Mouse (Mus musculus) activated CD4-positive, CD25-positive, alpha-beta regulatory T cell, adult 4 months (primary cell): Measurements from ENCODE around the gene Gpi1. TPM values are rescaled to one million over a fixed set of nuclear protein-coding genes. Genes with fewer than 3 reads are reported as not detected.

Source experiments
- ATAC-seq: one replicate; pipeline ENCODE4 v1.8.0; 2017
- polyA plus RNA-seq, 2 experiments: library from polyadenylated mRNA; unstranded; fragments of 100-300 nt; shearing (Covaris generic); gene quantifications; one replicate each; pipeline ENCODE4 v1.2.1; 2017

The Gpi1 gene
- 100 to 1,000 TPM; 354 to 384 TPM for polyA plus RNA-seq

DNA sequence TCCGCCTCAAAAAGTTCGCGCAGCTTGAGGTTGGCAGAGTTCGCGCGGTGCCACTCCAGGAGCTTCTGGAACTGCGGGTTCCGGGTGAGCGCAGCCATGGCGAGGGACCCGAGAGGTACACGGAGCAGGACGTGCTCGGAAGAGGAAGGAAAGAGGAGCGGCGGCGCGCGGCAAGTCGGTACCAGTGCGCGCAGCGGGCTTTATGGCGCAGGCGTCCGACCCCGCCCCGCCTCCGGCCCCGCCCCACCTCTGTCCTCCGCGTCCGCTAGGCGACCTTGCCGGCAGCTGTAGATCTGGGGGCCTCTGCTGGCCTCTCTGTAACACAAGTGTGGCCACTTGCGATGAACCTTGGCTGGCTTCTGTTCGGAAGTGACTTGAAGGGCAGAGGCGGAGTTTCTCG lies at the start of gene Gpi1:
Gene Gpi1, minus strand, starts transcription at position 221 of the 400 bp plus-strand sequence.
- peak; percentile 60 for ATAC-seq

- ATAC-seq = no peak
Observed at GRCm38 (mm10) chr7:34277656-34278055, 47.5 kb upstream of the Gpi1 start.

DNA sequence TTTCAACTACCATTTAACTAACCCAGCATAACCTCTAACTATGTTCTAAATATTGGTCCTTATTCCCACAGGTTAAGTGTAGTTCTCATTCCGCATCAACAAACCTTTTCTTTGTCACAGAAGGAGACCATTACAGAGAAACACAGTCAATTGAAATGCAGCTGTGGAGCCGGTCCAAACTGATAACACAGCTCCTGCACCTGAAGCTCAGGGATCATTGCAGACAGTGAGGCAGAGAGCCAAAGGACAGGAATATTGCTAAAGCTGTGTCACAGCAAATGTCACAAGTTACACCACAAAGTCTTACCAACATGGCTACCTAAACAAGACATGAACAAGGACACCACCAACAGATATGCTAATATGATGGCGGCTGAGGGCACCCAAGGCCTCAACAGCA lies 45.9 kb upstream of the Gpi1 start:
- no peak for ATAC-seq

GRCm38 (mm10) chr7:34272465-34272864 lies 42.3 kb upstream of the Gpi1 start:
- ATAC-seq = no peak

DNA sequence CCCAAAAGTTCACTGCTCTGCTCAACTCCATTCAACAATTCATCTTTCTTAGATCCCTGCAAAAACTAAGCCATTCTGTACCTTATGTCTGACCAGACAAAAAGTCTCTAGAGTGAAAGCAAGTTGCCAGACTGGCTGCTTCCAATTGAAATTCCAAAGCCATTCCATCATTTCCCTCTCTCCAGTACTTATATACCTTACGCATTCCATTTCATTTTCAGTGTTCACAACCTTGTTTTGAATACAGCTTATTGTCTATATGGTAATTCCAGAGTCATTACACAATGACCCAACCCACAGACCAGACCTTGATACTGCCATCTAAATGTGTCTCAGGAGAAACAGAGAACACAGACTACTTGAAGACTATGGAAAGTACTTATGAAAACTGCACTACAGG lies 38.3 kb upstream of the Gpi1 start:
- ATAC-seq = no peak

DNA sequence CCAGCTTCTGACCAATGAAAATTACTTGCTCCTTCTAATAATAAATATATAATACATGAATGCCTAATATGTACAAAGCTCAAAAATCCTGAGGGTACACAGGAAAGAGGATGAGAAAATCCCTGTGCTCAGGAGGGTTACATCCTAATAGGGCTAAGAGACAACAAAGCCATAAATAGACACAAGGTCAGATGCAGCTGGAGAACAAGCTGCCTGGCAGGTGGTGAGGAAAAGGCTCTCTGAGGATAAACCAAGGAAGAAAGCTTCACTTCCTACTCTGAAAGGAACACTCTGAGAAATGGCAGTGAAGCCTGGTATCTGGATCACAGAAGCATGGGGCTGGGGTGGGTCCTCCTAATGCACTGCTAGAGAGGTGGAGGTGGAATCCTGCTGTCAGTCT lies 36.3 kb upstream of the Gpi1 start:
- no peak for ATAC-seq

DNA sequence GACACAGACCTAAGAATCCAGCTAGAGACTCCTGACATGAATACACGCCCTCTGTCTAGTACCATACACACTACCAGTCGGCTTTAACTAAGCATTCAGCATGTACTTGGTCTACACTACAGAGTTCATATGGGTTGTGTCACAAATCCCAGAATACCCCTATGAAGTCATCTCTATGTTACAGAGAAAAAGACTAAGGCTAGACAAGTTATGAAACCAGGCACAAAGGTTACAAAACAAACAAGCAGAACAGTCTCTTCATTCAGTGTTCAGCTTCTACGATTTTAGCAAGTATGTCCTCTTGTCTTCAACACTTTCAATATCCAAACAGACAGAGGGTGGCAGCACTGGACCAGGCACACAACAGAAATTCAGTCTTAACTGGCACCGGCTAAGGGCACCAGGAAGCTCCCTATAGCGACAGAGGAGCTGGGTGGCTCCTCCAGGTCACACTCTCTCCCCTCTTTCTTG lies 35.8 kb upstream of the Gpi1 start:
- peak; percentile 46 for ATAC-seq

GRCm38 (mm10) chr7:34263437-34263836 lies 33.3 kb upstream of the Gpi1 start:
- no peak for ATAC-seq

GRCm38 (mm10) chr7:34258407-34258806 lies 28.3 kb upstream of the Gpi1 start:
- ATAC-seq = no peak

DNA sequence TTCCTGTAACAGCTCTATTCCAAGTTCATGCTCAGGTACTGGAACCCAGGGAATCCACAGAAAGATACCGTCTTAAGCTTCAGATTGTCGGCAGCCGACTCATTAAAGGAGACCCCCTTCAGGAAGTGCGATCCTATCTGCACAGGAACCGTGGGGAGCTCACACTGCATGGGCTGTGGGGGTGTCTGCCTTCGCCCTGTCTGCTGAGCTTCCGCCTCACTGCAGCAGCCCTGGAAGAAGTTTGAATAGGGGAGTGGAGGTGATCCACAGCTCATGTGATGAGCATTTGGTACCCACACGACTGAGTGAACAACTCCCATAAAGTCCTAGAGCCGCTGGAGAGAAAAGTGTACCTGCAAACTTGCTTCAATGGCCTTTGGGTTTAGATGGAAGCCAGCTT lies 27.1 kb upstream of the Gpi1 start:
- no peak for ATAC-seq

GRCm38 (mm10) chr7:34255916-34256315 lies 25.8 kb upstream of the Gpi1 start:
- ATAC-seq = no peak

GRCm38 (mm10) chr7:34255137-34255536 lies 25.0 kb upstream of the Gpi1 start:
- no peak for ATAC-seq

- peak; percentile 46 for ATAC-seq
Observed at GRCm38 (mm10) chr7:34252030-34252429, 21.9 kb upstream of the Gpi1 start.

- ATAC-seq = no peak
Observed at GRCm38 (mm10) chr7:34250738-34251137, 20.6 kb upstream of the Gpi1 start, which contains the start of gene Gm6096. TSS of gene Gm6096 (plus strand) at chr7:34251038.

DNA sequence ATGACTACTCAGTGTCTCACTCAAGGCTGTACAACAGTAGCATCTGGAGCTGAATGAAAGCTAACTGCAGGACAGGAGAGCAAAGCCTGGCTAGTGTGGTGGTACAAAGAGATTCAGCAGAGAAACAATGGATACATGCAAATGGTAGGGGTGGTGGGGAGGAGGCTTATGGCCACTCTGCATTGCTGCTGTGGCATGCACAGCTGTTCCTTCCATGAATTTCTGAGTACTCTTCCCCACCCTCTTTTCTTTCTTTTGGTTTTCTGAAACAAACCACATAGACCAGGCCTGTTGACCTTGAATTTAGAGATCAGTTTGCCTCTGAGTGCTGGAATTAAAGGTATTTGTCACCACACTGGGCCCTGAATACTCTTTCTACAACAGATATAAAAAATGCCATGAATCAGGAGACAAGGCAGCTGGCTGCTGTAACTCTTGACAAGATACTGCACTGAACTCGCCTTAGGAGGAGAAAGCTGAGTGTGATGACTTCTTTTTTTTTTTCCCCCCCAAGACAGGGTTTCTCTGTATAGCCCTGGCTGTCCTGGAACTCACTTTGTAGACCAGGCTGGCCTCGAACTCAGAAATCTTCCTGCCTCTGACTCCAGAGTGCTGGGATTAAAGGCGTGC lies 16.8 kb upstream of the Gpi1 start:
- no peak for ATAC-seq

DNA sequence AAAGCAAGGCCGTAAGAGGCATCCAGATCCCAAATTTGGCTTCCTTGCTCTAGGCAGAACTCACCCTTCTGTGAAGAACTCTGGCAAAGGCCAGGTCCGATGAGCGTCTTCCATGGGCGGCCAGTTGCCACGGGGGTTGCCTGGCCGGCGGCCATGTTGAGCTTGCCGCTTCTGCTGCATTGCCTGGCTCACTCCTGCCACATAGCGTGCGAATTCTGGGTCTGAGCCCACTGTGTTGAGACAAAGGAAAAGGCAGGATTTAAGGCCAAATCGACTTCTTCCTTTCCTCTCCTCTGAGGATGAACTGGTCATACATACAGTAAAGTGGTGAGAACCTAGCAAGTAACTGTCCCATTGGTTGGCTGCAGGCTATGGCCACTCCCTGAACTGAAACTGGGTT lies 12.0 kb upstream of the Gpi1 start:
- ATAC-seq = no peak

DNA sequence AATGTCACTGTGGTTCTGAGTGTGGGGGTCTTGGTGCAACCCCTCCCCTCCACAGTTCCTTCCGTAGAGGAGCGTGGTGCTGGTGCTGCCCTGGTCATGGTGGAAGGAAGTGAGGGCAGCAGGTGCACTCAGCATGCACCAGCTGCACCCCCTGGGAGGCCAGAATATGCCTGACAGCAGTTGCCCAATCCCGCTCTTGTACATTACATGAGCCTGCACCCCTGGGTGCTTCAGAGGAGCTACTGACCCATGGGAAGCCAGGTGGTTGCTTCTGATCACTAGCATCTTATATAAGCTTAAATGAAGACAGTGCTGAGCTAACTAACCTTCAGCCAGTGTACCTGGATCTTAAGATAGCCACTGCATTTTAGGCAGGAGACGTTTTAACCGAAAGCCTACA lies 8.0 kb upstream of the Gpi1 start:
- ATAC-seq = no peak

GRCm38 (mm10) chr7:34235602-34236001 lies 5.5 kb upstream of the Gpi1 start:
- ATAC-seq = no peak

GRCm38 (mm10) chr7:34234610-34235561 lies 4.8 kb upstream of the Gpi1 start:
- no peak for ATAC-seq

DNA sequence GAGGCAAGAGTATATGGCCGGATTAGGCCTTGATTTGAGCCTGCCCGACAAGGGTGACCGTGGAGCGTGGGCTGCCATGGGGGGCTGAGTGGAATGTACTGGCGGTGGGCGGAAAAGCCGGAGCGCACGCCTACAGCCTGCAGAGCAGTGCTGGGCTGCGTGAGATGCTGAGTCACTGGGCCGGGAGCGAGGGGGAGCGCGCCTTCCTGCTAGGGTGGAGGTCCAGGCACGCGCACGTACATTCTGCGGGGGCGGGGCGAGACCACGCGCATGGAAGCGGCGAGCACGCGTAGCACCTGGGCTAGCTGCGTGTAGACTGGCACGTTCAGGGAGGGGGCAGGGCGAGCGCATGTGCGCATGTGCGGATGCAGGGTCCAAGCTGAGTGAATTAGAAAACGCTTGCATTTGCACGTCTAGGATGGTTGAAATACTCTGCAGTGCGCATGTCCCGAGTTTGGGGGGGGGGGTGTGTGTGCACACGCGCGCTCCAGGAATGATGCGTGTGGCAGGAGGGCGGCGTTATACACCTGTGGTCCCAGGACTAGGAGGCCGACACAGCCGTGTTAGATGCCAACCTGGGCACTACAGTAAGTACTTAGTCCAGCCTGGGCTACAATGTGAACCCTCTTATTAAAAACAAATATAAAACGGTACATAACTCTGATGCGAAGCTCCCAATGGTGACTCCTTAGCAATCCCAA lies 3.9 kb upstream of the Gpi1 start:
- peak; percentile 80 for ATAC-seq

DNA sequence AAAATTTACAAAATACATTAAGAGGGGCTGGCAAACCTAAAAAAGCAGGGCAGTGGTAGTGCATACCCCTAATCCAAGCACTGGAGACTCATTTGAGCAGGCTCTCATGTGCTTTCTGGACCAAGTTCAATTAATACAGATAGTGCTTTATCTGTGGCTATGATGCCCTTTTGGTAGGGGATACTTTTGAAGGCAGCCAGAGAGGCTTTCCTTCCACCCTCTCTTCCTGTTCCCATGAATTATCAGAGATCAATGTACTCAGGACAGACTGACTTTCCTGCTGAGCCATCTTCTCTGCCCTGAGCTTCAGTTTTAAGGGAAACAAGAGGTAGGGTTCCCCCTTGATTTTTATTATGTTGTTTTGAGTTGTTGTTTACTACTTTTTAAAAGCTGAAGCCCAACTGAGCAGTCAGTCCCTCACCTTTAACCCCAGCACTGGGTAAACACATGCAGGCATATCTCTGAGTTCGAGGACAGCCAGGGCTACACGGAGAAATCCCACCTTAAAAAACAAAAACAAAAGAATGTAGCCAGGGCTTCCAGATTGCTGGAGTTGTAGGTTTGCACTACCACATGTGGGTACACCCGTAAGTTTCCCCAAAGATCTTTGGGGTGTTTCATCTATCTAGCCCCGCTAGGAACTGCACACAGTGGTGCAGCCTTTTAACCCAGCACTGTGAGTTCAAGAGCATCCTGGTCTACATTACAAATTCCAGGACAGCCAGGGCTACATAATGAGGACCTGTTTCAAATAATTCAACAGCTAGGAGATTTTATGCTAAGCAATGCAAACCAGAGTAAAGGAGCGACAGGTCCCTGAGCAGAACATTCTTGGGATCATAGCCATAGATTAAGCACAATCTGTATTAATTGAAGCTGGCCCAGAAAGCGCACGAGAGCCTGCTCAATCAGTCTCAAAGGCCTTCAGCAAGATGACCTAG lies 2.9 kb upstream of the Gpi1 start:
- no peak for ATAC-seq

- ATAC-seq = no peak
Observed at GRCm38 (mm10) chr7:34229691-34230111, 435 bp downstream of the Gpi1 start.
